Mouse (Mus musculus): ENCODE measurements around the gene Wnt8b. TPM values are rescaled to one million over a fixed set of nuclear protein-coding genes. Genes with fewer than 3 reads are reported as not detected.

The Wnt8b gene
- polyA plus RNA-seq, 2 experiments: not detected

- 3% methylated on average over 10 of the region's 10 CpGs for WGBS (ENCODE audit: insufficient replicate concordance)
- H3K27ac ChIP-seq: no peak overlapping the region
- no peaks in the 10 kb centered on the region for H3K27me3 ChIP-seq (ENCODE audit: control insufficient read depth, insufficient read depth, low read length)
- no peak overlapping the region for H3K4me2 ChIP-seq (ENCODE audit: low read depth)
- TF ChIP-seq EP300 (IDR thresholded peaks at IDR 0.05; ENCODE audit: low read depth) (no peak), CTCF (IDR thresholded peaks at IDR 0.05; ENCODE audit: low read depth) (peak; percentile 99)
- no peak overlapping the region for H3K9ac ChIP-seq (replicated peaks)
- no peaks in the 10 kb centered on the region for H3K4me1 ChIP-seq (replicated peaks; ENCODE audit: control insufficient read depth in 2 of 2, insufficient read depth in 2 of 2, low read length in 1 of 2)
- ATAC-seq (ENCODE audit: insufficient read depth) (no peak), DNase-seq (ENCODE audit: low read depth in 3 of 3, low spot score in 3 of 3) (peak; percentile 41 to 57 (median 45))
- H3K4me3 ChIP-seq (ENCODE audit: insufficient read depth in 1 of 2, low read depth in 2 of 2, low read length in 2 of 2): no peak overlapping the region
- no peaks in the 10 kb centered on the region for H3K36me3 ChIP-seq (replicated peaks; ENCODE audit: control insufficient read depth, insufficient read depth, low read depth)
- H3K9me3 ChIP-seq (ENCODE audit: control insufficient read depth, low read length): no peaks in the 10 kb centered on the region
Observed at GRCm38 (mm10) chr19:44474158-44474557, 19.1 kb upstream of the Wnt8b start.

GRCm38 (mm10) chr19:44475268-44475667 lies 18.0 kb upstream of the Wnt8b start:
- Histone ChIP-seq H3K27me3 (ENCODE audit: control insufficient read depth, insufficient read depth, low read length) (no peaks in the 10 kb centered on the region), H3K9me3 (ENCODE audit: control insufficient read depth, low read length) (no peaks in the 10 kb centered on the region), H3K4me2 (ENCODE audit: low read depth) (no peak overlapping the region), H3K4me3 (ENCODE audit: insufficient read depth in 1 of 2, low read depth in 2 of 2, low read length in 2 of 2) (no peak overlapping the region), H3K36me3 (replicated peaks; ENCODE audit: control insufficient read depth, insufficient read depth, low read depth) (no peaks in the 10 kb centered on the region), H3K9ac (replicated peaks) (no peak overlapping the region), H3K27ac (no peak overlapping the region), H3K4me1 (replicated peaks; ENCODE audit: control insufficient read depth in 2 of 2, insufficient read depth in 2 of 2, low read length in 1 of 2) (no peaks in the 10 kb centered on the region)
- DNase-seq (ENCODE audit: low read depth in 3 of 3, low spot score in 3 of 3): no peak
- no peak for TF ChIP-seq CTCF (IDR thresholded peaks at IDR 0.05; ENCODE audit: low read depth)
- 65% methylated on average over 6 of the region's 6 CpGs for WGBS (ENCODE audit: insufficient replicate concordance)
- no peak for ATAC-seq (ENCODE audit: insufficient read depth)

GRCm38 (mm10) chr19:44476541-44476940 lies 16.7 kb upstream of the Wnt8b start:
- Histone ChIP-seq H3K4me1 (replicated peaks; ENCODE audit: control insufficient read depth in 2 of 2, insufficient read depth in 2 of 2, low read length in 1 of 2) (no peaks in the 10 kb centered on the region), H3K36me3 (replicated peaks; ENCODE audit: control insufficient read depth, insufficient read depth, low read depth) (no peaks in the 10 kb centered on the region), H3K9ac (replicated peaks) (no peak overlapping the region), H3K4me2 (ENCODE audit: low read depth) (no peak overlapping the region), H3K27ac (no peak overlapping the region), H3K9me3 (ENCODE audit: control insufficient read depth, low read length) (no peaks in the 10 kb centered on the region), H3K4me3 (ENCODE audit: insufficient read depth in 1 of 2, low read depth in 2 of 2, low read length in 2 of 2) (no peak overlapping the region), H3K27me3 (ENCODE audit: control insufficient read depth, insufficient read depth, low read length) (no peaks in the 10 kb centered on the region)
- 29% methylated on average over 3 of the region's 3 CpGs for WGBS (ENCODE audit: insufficient replicate concordance)
- TF ChIP-seq CTCF (IDR thresholded peaks at IDR 0.05; ENCODE audit: low read depth): no peak
- TF ChIP-seq EP300 (IDR thresholded peaks at IDR 0.05; ENCODE audit: low read depth): no peak
- ATAC-seq (ENCODE audit: insufficient read depth): no peak
- no peak for DNase-seq (ENCODE audit: low read depth in 3 of 3, low spot score in 3 of 3)

GRCm38 (mm10) chr19:44487266-44487665 lies 6.0 kb upstream of the Wnt8b start:
- Histone ChIP-seq H3K4me2 (ENCODE audit: low read depth) (no peak overlapping the region), H3K4me3 (ENCODE audit: insufficient read depth in 1 of 2, low read depth in 2 of 2, low read length in 2 of 2) (no peak overlapping the region), H3K9ac (replicated peaks) (no peak overlapping the region), H3K27me3 (ENCODE audit: control insufficient read depth, insufficient read depth, low read length) (no peaks in the 10 kb centered on the region), H3K27ac (no peak overlapping the region), H3K36me3 (replicated peaks; ENCODE audit: control insufficient read depth, insufficient read depth, low read depth) (no peaks in the 10 kb centered on the region), H3K9me3 (ENCODE audit: control insufficient read depth, low read length) (no peaks in the 10 kb centered on the region), H3K4me1 (replicated peaks; ENCODE audit: control insufficient read depth in 2 of 2, insufficient read depth in 2 of 2, low read length in 1 of 2) (no peaks in the 10 kb centered on the region)
- peak; percentile 40 to 51 (median 41) for DNase-seq (ENCODE audit: low read depth in 3 of 3, low spot score in 3 of 3)
- 3% methylated on average over 8 of the region's 8 CpGs for WGBS (ENCODE audit: insufficient replicate concordance)
- TF ChIP-seq CTCF (IDR thresholded peaks at IDR 0.05; ENCODE audit: low read depth) (peak; percentile 93), EP300 (IDR thresholded peaks at IDR 0.05; ENCODE audit: low read depth) (no peak)
- ATAC-seq (ENCODE audit: insufficient read depth): no peak

GRCm38 (mm10) chr19:44496511-44496910 lies 3.2 kb downstream of the Wnt8b start:
- Histone ChIP-seq H3K9me3 (ENCODE audit: control insufficient read depth, low read length) (no peaks in the 10 kb centered on the region), H3K27me3 (ENCODE audit: control insufficient read depth, insufficient read depth, low read length) (no peaks in the 10 kb centered on the region; the same call in 1 of the 2 replicates), H3K4me3 (ENCODE audit: insufficient read depth in 1 of 2, low read depth in 2 of 2, low read length in 2 of 2) (no peak overlapping the region), H3K4me1 (replicated peaks; ENCODE audit: control insufficient read depth in 2 of 2, insufficient read depth in 2 of 2, low read length in 1 of 2) (no peaks in the 10 kb centered on the region; a peak in 1 of 4 replicates), H3K36me3 (replicated peaks; ENCODE audit: control insufficient read depth, insufficient read depth, low read depth) (no peaks in the 10 kb centered on the region), H3K4me2 (ENCODE audit: low read depth) (no peak overlapping the region), H3K9ac (replicated peaks) (no peak overlapping the region), H3K27ac (no peak overlapping the region)
- TF ChIP-seq CTCF (IDR thresholded peaks at IDR 0.05; ENCODE audit: low read depth) (no peak), EP300 (IDR thresholded peaks at IDR 0.05; ENCODE audit: low read depth) (no peak)
- no peak for DNase-seq (ENCODE audit: low read depth in 3 of 3, low spot score in 3 of 3)
- 9% methylated on average over 8 of the region's 8 CpGs for WGBS (ENCODE audit: insufficient replicate concordance)
- no peak for ATAC-seq (ENCODE audit: insufficient read depth)

Data from liver, embryonic 14.5 days (tissue).